Mouse (Mus musculus) hindlimb bud, embryonic 11.5 days (tissue): ENCODE measurements at regions not wholly inside any gene's neighbourhood (a gene's known extent, or its start where the extent isn't known, plus 50 kb on each side); places are given as distances from the start of the nearest gene placed in this dataset.
A peak's percentile ranks its signal among the peaks of the same experiment; 100 is the strongest.

ENCODE experiments used
- DNase-seq: peaks from one replicate; pipeline ENCODE4 v3.0.0-alpha.2; 2012; ENCODE audit warnings: low read depth, low spot score; ENCODE audit errors: extremely low spot score

- DNase-seq, result no peak
These were observed 100.8 kb downstream of the Tm2d1 start for GRCm38 (mm10) chr4:98282275-98282674.

- no peak for DNase-seq
These were observed 124.8 kb downstream of the Tm2d1 start for GRCm38 (mm10) chr4:98258336-98258735.

- no peak for DNase-seq
These were observed 125.4 kb downstream of the Tm2d1 start for GRCm38 (mm10) chr4:98257711-98258110.

GRCm38 (mm10) chr4:98254856-98255853, 128.0 kb downstream of the Tm2d1 start:
- no peak for DNase-seq

GRCm38 (mm10) chr4:98243941-98244929, 138.9 kb downstream of the Tm2d1 start:
- peak; percentile 76 for DNase-seq

- peak; percentile 88 for DNase-seq
These were observed 139.6 kb downstream of the Tm2d1 start for GRCm38 (mm10) chr4:98243502-98243901.

- no peak for DNase-seq
These were observed 141.2 kb downstream of the Tm2d1 start for GRCm38 (mm10) chr4:98241921-98242320.

GRCm38 (mm10) chr4:98240289-98240688, 142.8 kb downstream of the Tm2d1 start:
- DNase-seq, result no peak

GRCm38 (mm10) chr4:98238075-98238474, 145.0 kb downstream of the Tm2d1 start:
- DNase-seq, result no peak

GRCm38 (mm10) chr4:98237475-98237874, 145.6 kb downstream of the Tm2d1 start:
- DNase-seq, result no peak

GRCm38 (mm10) chr4:98236006-98236783, 146.9 kb downstream of the Tm2d1 start:
- no peak for DNase-seq

GRCm38 (mm10) chr4:98228193-98228592, 154.9 kb downstream of the Tm2d1 start:
- DNase-seq, result no peak

- DNase-seq, result no peak
These were observed 158.7 kb downstream of the Tm2d1 start for GRCm38 (mm10) chr4:98224366-98224765.

- peak; percentile 94 for DNase-seq
These were observed 159.7 kb downstream of the Tm2d1 start for GRCm38 (mm10) chr4:98223429-98223828.

GRCm38 (mm10) chr4:98221566-98221965, 161.5 kb downstream of the Tm2d1 start:
- no peak for DNase-seq

GRCm38 (mm10) chr4:98215218-98215617, 167.9 kb downstream of the Tm2d1 start:
- DNase-seq, result no peak

- no peak for DNase-seq
These were observed 175.7 kb downstream of the Tm2d1 start for GRCm38 (mm10) chr4:98207446-98207845.

- DNase-seq, result no peak
These were observed 176.7 kb downstream of the Tm2d1 start for GRCm38 (mm10) chr4:98206245-98206970.

GRCm38 (mm10) chr4:98203129-98203528, 180.0 kb downstream of the Tm2d1 start:
- DNase-seq, result no peak

GRCm38 (mm10) chr4:98202232-98202631, 180.9 kb downstream of the Tm2d1 start:
- DNase-seq, result no peak
